Mouse (Mus musculus): ENCODE measurements around the gene Mgat3. TPM values are rescaled to one million over a fixed set of nuclear protein-coding genes. Genes with fewer than 3 reads are reported as not detected.

The Mgat3 gene
- total RNA-seq, 2 experiments from 2014 or later, result 7.0 to 10.3 TPM

DNA sequence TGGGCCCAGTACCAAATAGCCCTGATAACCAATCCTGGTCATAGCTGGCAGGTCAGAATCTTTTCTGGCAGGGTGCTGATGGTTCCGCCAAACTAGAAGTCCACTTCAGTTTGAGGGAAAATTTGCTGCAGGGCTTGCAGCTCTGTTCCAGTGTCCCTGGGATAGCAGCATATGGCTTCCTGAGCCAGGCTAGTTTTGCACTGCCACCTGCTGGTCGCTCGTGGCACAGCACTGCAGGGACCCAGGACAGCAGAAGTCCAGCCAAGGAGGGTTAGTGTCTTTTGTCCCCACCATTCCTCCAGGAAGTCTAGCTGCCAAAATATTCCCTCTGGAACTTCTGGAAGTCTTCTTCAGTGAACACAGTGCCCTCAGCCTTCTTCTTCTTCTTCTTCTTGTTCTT lies 87.2 kb downstream of the Mgat3 start:
- DNase-seq, result peak; percentile 86 to 89

- no peak for DNase-seq
Measured at GRCm38 (mm10) chr15:80261100-80261499, 87.6 kb downstream of the Mgat3 start.

- DNase-seq, result peak; percentile 92
Measured at GRCm38 (mm10) chr15:80263610-80264575, 90.4 kb downstream of the Mgat3 start, which contains the start of gene Rps19bp1. Gene Rps19bp1, minus strand, starts transcription at chr15:80264315.

Other genes starting within 250 kb of the Mgat3 start
- 10 to 100 TPM; 11.9 to 20.6 TPM for gene Cbx7, start 202.6 kb upstream of the Mgat3 start, total RNA-seq (2021)
- 10 to 100 TPM; 31.7 to 39.4 TPM for gene Pdgfb, start 158.7 kb upstream of the Mgat3 start, total RNA-seq (2021)
- 10 to 100 TPM; 28.0 to 31.5 TPM for gene Syngr1, start 82.4 kb upstream of the Mgat3 start, total RNA-seq (2021)
- 100 to 1,000 TPM; 602 to 611 TPM for gene Rpl3, start 81.9 kb upstream of the Mgat3 start, total RNA-seq (2021)
- 10 to 100 TPM; 11.9 to 18.3 TPM for gene Tab1, start 40.6 kb upstream of the Mgat3 start, total RNA-seq (2021)
- 10 to 100 TPM; 44.7 to 49.2 TPM for gene Mief1, start 60.3 kb downstream of the Mgat3 start, total RNA-seq (2021)
- gene AC140267.1, start 62.1 kb downstream of the Mgat3 start, total RNA-seq (2021), result 10 to 100 TPM; 13.7 to 16.1 TPM
- 100 to 1,000 TPM; 263 to 281 TPM for gene Atf4, start 81.5 kb downstream of the Mgat3 start, total RNA-seq (2021)
- 10 to 100 TPM; 41.4 to 46.9 TPM for gene Rps19bp1, start 90.6 kb downstream of the Mgat3 start, total RNA-seq (2021)
- gene Cacna1i, start 113.5 kb downstream of the Mgat3 start, total RNA-seq (2021), result under 1 TPM; 0.30 to 0.63 TPM